Mouse (Mus musculus) stomach, embryonic 16.5 days (tissue): ENCODE results near the gene Msi2. TPM values are rescaled to one million over a fixed set of nuclear protein-coding genes. Genes with fewer than 3 reads are reported as not detected.

Source experiments
- ATAC-seq: fragments of 200-750 bp; cut with Nextera tagmentation; 2 replicates; pipeline ENCODE4 v1.8.0; 2017; ENCODE audit warnings: moderate number of reproducible peaks, moderate TSS enrichment; ENCODE audit not compliant: insufficient read depth, low FRiP score
- H3K27ac ChIP-seq: fragments of 300-500 bp; sonication (generic); 2 replicates; pipeline ENCODE4 v1.5.1; 2014; ENCODE audit warnings: low read length
- H3K27me3 ChIP-seq: fragments of 300-500 bp; sonication (generic); 2 replicates; pipeline ENCODE4 v1.6.1; 2014; ENCODE audit warnings: low read length, control low read depth, mixed read lengths; ENCODE audit not compliant: control insufficient read depth, insufficient read depth
- H3K36me3 ChIP-seq: fragments of 300-500 bp; sonication (generic); 2 replicates; pipeline ENCODE4 v1.6.1; 2014; ENCODE audit warnings: low read length; ENCODE audit not compliant: control insufficient read depth, insufficient read depth
- H3K4me1 ChIP-seq: fragments of 300-500 bp; sonication (generic); 2 replicates; pipeline ENCODE4 v1.6.1; 2014; ENCODE audit warnings: low read length, control low read depth, mixed read lengths; ENCODE audit not compliant: control insufficient read depth, insufficient read depth
- H3K4me2 ChIP-seq: fragments of 300-500 bp; sonication (generic); 2 replicates; pipeline ENCODE4 v1.6.1; 2014; ENCODE audit warnings: low read depth, low read length, mixed read lengths
- H3K4me3 ChIP-seq: fragments of 300-500 bp; sonication (generic); replicated peaks from 2 replicates; pipeline ENCODE4 v1.5.1; 2014; ENCODE audit warnings: mild to moderate bottlenecking, low read length
- H3K9ac ChIP-seq: fragments of 300-500 bp; sonication (generic); 2 replicates; pipeline ENCODE4 v1.6.1; 2014; ENCODE audit warnings: low read length
- H3K9me3 ChIP-seq: fragments of 300-500 bp; sonication (generic); replicated peaks from 2 replicates; pipeline ENCODE4 v1.6.1; 2016; ENCODE audit warnings: low read length, control low read depth; ENCODE audit not compliant: control insufficient read depth
- WGBS: fragments of 180-500 bp; shearing (Covaris S2); extraction: QIAGEN DNeasy Blood & Tissue Kit; methylation state at CpG from one replicate; pipeline ENCODE4 v1.1.7; 2014; 5-methylcytosine and 5-hydroxymethylcytosine counted together
- polyA plus RNA-seq: library from polyadenylated mRNA; unstranded; fragments of >200 nt; fragmentation: Nextera tagmentation; extraction: Ambion mirVana; gene quantifications from 2 replicates; pipeline ENCODE4 v1.2.1, GENCODE M21; 2015

Gene Msi2
- 11.5 and 11.7 TPM in 2 replicates for polyA plus RNA-seq

DNA sequence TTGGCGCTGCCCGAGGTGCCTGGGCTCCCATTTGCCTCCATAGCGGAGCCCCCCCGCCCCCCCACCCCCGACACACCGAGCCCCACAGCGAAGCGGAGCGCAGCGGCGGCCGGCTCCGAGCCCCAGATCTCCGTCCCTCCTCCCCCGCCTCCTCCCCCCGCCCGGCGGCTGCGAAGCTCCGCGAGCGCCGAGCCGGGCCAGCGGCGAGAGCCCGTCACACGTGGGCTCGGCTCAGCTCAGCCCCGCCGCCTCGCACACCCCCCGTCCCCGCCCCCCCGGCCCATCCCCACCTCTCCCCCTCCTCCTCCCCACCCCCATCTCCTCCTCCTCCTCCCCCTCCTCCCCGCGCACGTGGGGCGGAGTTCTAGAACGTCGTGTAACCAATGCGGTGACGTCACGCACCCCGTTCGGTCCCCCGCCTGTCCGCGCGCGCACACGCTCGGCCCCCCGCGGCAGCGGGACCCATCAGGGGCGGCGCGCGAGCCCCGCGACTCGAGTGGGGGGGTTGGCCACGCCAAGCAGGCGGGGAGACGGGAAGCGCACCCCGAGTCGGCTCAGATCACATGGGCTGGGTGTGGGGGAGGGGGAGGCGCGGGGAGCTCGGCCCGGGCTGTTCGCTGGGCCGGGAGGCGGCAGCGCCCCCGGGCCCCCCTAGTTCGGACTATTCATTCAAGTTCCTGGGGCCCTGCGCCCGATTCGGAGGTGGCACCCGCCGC, at the start of gene Msi2:
TSS of gene Msi2 (minus strand) at position 464 of the 716 bp plus-strand sequence.
- WGBS, result under 1% methylated on average over 44 of the region's 84 CpGs
- Histone ChIP-seq H3K27ac (peak within 1 kb of the TSS; percentile 92), H3K4me3 (peak within 1 kb of the TSS; percentile 90), H3K4me1 (peaks cover 18% of the 10 kb centered on the region), H3K4me2 (peak within 1 kb of the TSS; percentile 90), H3K27me3 (no peaks in the 10 kb centered on the region), H3K36me3 (no peaks in the 10 kb centered on the region), H3K9ac (peak within 1 kb of the TSS; percentile 99), H3K9me3 (no peaks in the 10 kb centered on the region)
- ATAC-seq, result peak; percentile 88

DNA sequence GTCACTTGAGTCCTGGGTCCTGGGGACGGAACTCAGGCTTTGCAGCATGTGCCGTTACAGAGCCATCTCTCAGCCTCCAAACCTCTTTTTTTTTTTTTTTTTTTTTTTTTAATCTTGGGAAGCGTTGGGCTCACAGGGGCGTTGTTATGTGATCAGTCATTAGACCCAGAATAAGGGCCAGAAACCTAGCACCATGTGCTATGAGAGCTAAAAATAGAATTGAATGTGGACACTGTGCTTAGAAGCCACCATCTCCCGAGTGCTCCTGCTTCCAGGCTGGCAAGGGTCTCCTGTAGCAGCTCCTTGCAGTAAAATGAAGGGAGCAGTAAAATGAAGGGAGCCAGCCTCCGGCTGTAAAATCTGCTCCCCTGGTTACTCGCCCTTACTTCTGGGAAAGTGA, 47.3 kb upstream of the Msi2 start:
- H3K27me3 ChIP-seq, result no peaks in the 10 kb centered on the region
- 48% methylated on average over 7 of the region's 7 CpGs for WGBS
- no peak overlapping the region for H3K9ac ChIP-seq
- no peak overlapping the region for H3K4me3 ChIP-seq
- no peak for ATAC-seq
- no peaks in the 10 kb centered on the region for H3K36me3 ChIP-seq
- H3K4me1 ChIP-seq, result no peaks in the 10 kb centered on the region; the same call in 1 of the 2 replicates
- 0 out of 2 replicates have a peak overlapping the region, but pooled peaks have one; percentile 9 for H3K4me2 ChIP-seq
- H3K27ac ChIP-seq, result no peak overlapping the region
- no peaks in the 10 kb centered on the region for H3K9me3 ChIP-seq

DNA sequence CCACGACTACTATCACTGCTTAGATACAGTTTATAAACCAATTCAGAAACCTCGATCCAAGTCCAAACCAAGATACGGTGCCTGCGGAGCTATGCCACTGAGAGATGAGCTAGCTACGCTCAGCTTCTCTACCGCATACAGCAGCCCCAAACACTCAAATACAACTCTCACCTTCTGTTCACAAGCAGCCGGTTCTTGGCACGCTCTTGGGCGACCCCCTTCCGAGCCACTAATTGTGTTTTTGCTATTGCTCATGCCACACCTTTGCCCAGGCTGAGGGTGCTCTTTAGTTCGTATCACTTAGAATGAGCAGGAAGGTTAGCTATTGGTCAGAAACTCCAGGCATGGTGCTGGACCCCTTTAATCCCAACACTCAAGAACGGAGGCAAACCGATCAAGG, 45.1 kb upstream of the Msi2 start:
- WGBS, result 85% methylated on average over 13 of the region's 13 CpGs
- no peak overlapping the region for H3K4me3 ChIP-seq
- no peaks in the 10 kb centered on the region for H3K9me3 ChIP-seq
- no peak overlapping the region for H3K4me2 ChIP-seq
- no peaks in the 10 kb centered on the region; the same call in 1 of the 2 replicates for H3K4me1 ChIP-seq
- no peak overlapping the region for H3K9ac ChIP-seq
- no peaks in the 10 kb centered on the region for H3K36me3 ChIP-seq
- H3K27me3 ChIP-seq, result no peaks in the 10 kb centered on the region
- H3K27ac ChIP-seq, result no peak overlapping the region
- ATAC-seq, result no peak

DNA sequence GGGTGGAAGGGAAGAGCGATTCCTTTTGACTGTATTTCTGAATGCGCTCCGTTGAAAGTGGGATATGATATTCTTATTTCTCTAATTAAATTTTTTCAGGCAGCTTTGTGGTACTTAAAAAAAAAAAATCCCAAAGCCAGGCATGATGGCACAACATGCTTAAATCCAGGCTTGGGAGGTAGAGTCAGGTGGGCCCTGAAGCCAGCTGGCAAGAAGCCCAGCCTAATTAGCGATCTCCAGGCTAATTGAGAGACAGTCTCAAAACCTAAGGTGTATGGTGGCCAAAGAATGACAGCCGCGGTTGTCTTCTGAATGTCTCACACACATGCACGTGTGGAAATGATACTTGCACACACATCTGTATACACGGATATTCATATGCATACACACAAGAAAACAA, 41.2 kb upstream of the Msi2 start:
- WGBS, result 89% methylated on average over 8 of the region's 8 CpGs
- no peak for ATAC-seq

DNA sequence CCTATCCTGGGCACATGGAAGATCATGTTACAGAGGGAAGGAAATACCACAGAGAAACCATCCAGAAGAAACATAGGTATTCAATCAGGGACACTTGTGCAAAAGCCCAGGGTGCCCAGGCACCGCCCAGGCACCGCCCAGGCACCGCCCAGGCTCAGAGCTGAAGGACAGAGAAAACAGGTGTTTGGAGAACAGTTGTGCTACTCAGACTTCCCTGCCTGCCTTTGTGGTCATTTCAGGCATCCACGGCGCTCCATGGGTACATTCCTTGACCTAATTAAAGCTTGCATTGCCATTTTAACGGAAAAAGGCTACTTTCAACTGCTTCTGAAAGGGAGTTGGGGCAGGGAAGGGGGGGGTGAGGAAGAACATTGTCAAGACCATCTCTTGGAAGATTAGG, 40.1 kb upstream of the Msi2 start:
- no peak overlapping the region for H3K9ac ChIP-seq
- ATAC-seq, result no peak
- H3K36me3 ChIP-seq, result no peaks in the 10 kb centered on the region
- H3K27ac ChIP-seq, result no peak overlapping the region
- no peaks in the 10 kb centered on the region for H3K27me3 ChIP-seq
- no peaks in the 10 kb centered on the region for H3K4me1 ChIP-seq
- H3K9me3 ChIP-seq, result no peaks in the 10 kb centered on the region
- no peak overlapping the region for H3K4me3 ChIP-seq
- H3K4me2 ChIP-seq, result no peak overlapping the region
- WGBS, result 47% methylated on average over 6 of the region's 6 CpGs

More for the DNA sequence above, 41.2 kb upstream of the Msi2 start:
- Histone ChIP-seq H3K27ac (no peak overlapping the region), H3K36me3 (no peaks in the 10 kb centered on the region), H3K4me1 (no peaks in the 10 kb centered on the region), H3K4me2 (no peak overlapping the region), H3K9me3 (no peaks in the 10 kb centered on the region), H3K4me3 (no peak overlapping the region), H3K27me3 (no peaks in the 10 kb centered on the region), H3K9ac (no peak overlapping the region)

DNA sequence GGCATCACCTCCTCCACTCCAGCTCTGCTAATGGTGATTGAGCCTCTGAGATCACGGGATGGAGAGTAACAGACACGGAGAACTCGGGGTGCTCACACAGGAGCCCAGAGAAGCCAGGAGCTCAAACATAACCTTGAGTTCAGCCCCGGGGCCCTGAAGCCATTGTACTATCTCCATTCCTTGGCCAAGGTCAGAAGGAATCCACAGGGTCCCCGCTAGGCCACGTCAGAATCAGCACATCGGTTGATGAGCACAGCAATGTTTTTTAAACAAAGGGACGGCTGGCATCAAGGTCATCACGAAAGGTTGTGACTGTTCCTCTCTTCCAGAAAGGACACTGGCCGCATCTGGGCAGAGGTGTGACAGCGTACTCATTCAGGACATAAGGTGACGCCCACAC, 27.0 kb upstream of the Msi2 start:
- no peaks in the 10 kb centered on the region for H3K27me3 ChIP-seq
- ATAC-seq, result no peak
- 79% methylated on average over 12 of the region's 12 CpGs for WGBS
- H3K9ac ChIP-seq, result no peak overlapping the region
- no peak overlapping the region for H3K27ac ChIP-seq
- H3K4me1 ChIP-seq, result no peaks in the 10 kb centered on the region
- H3K4me3 ChIP-seq, result no peak overlapping the region
- H3K4me2 ChIP-seq, result no peak overlapping the region
- no peaks in the 10 kb centered on the region for H3K36me3 ChIP-seq
- no peaks in the 10 kb centered on the region for H3K9me3 ChIP-seq

DNA sequence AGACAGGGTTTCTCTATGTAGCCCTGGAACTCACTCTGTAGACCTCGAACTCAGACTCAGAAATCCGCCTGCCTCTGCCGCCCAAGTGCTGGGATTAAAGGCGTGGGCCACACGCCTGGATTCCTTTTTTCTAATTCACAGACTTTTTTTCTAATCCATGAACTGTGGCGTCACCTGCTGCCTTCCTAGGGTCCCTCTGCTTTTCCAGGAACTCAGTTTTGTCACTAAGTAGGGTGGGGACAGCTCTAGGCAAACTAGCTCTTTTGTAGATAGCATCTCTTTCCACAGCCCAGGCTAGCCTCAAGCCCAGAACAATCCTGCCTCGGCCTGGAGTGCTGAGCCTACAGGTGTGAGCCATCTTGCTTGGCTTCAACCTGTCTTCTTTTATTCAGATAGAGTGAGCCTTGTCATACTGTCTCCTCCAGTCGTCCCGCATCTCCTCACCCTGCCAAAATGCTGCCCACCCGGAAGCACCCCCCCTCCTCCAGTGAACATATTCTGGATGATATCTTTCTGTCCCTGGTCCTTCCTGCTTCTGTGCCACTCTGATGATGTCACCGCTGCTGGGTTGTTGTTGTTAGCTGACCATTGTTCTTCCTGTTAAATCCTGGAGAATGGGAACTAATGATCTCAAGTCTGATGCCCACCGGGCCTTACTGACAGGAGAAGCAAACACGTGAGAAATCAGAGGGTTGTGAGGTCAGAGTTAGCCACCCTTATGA, 21.4 kb upstream of the Msi2 start:
- Histone ChIP-seq H3K9ac (no peak overlapping the region), H3K4me1 (no peaks in the 10 kb centered on the region), H3K27me3 (no peaks in the 10 kb centered on the region), H3K27ac (no peak overlapping the region), H3K36me3 (no peaks in the 10 kb centered on the region), H3K4me3 (no peak overlapping the region), H3K9me3 (no peaks in the 10 kb centered on the region), H3K4me2 (no peak overlapping the region)
- WGBS, result 85% methylated on average over 13 of the region's 13 CpGs
- ATAC-seq, result no peak

DNA sequence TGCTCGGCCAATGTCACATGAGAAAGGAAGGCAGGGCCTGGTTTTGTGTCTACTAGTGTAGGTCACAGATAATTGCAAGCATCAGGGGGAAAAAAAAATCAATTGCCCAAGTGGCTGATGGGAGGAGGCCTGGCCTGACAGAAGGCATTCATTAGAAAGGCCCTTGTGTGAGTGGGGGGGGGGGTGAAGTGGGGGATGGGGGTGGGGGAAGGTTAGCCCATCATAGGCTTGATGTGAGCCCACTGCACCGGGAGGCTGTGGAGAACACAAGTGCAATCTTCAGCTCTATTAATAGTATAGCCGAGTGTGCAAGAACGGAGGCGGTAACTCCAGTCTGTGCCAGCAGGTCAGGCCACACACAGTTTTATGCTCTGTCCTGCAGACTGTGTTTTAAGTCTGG, 11.1 kb upstream of the Msi2 start:
- no peaks in the 10 kb centered on the region for H3K27me3 ChIP-seq
- H3K4me1 ChIP-seq, result peaks cover 9% of the 10 kb centered on the region; the same call in 1 of the 2 replicates
- no peak overlapping the region for H3K4me2 ChIP-seq
- no peak overlapping the region for H3K4me3 ChIP-seq
- no peaks in the 10 kb centered on the region for H3K9me3 ChIP-seq
- no peaks in the 10 kb centered on the region for H3K36me3 ChIP-seq
- no peak overlapping the region for H3K27ac ChIP-seq
- 63% methylated on average over 5 of the region's 5 CpGs for WGBS
- no peak overlapping the region for H3K9ac ChIP-seq
- no peak for ATAC-seq

DNA sequence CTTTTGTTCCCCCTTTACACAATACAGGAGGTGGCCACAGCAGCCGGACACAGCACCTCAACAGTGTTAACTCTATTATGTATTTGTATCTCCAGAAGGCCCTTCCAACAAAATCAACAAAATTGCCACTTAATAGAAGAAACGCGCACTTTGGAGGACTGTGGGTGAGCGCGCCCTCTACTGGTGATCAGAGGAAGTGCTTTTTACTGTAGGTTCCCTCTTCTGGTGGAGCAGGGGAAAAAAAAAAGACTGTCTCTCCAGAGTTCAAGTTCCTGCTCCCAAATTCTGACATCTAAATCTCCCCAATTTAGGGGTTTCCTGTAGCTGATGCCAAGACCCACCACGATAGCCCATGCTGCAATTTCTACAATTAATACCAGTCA, 10.2 kb upstream of the Msi2 start:
- WGBS, result 2% methylated on average over 6 of the region's 6 CpGs
- Histone ChIP-seq H3K27ac (no peak overlapping the region), H3K27me3 (no peaks in the 10 kb centered on the region), H3K4me3 (no peak overlapping the region), H3K9ac (no peak overlapping the region), H3K9me3 (no peaks in the 10 kb centered on the region), H3K4me2 (no peak overlapping the region), H3K4me1 (peaks cover 9% of the 10 kb centered on the region; the same call in 1 of the 2 replicates), H3K36me3 (no peaks in the 10 kb centered on the region)
- no peak for ATAC-seq
